Mouse (Mus musculus) embryonic facial prominence, embryonic 10.5 days (tissue): ENCODE results near the gene Zfp52. TPM values are rescaled to one million over a fixed set of nuclear protein-coding genes. Genes with fewer than 3 reads are reported as not detected.
A peak's percentile ranks its signal among the peaks of the same experiment; 100 is the strongest.

Experiments used
- DNase-seq: peaks from one replicate; pipeline ENCODE4 v3.0.0-alpha.2; 2017; ENCODE audit warnings: low spot score
- H3K27ac ChIP-seq: fragments of 300-500 bp; sonication (generic); replicated peaks from 2 replicates; pipeline ENCODE4 v1.5.1; 2016; ENCODE audit warnings: mild to moderate bottlenecking
- H3K27me3 ChIP-seq: fragments of 300-500 bp; sonication (generic); replicated peaks from 2 replicates; pipeline ENCODE4 v1.6.1; 2016; ENCODE audit warnings: low read depth, mild to moderate bottlenecking; ENCODE audit not compliant: poor library complexity, severe bottlenecking
- H3K36me3 ChIP-seq: fragments of 300-500 bp; sonication (generic); replicated peaks from 2 replicates; pipeline ENCODE4 v1.6.1; 2016; ENCODE audit warnings: mild to moderate bottlenecking, moderate library complexity
- H3K4me1 ChIP-seq: fragments of 300-500 bp; sonication (generic); 2 replicates; pipeline ENCODE4 v1.6.1; 2016
- H3K4me3 ChIP-seq: fragments of 300-500 bp; sonication (generic); 2 replicates; pipeline ENCODE4 v1.5.1; 2016; ENCODE audit warnings: mild to moderate bottlenecking, moderate library complexity
- H3K9me3 ChIP-seq: fragments of 300-500 bp; sonication (generic); 2 replicates; pipeline ENCODE4 v1.6.1; 2016; ENCODE audit warnings: mild to moderate bottlenecking
- WGBS: fragments of 180-500 bp; shearing (Covaris S2); methylation state at CpG from one replicate; pipeline ENCODE4 v1.1.7; 2016; 5-methylcytosine and 5-hydroxymethylcytosine counted together
- polyA plus RNA-seq: library from polyadenylated mRNA; unstranded; fragments of >200 nt; fragmentation: Nextera tagmentation; extraction: Ambion mirVana; gene quantifications from 2 replicates; pipeline ENCODE4 v1.2.1, GENCODE M21; 2016

Zfp52 gene
- 2.8 and 3.0 TPM in 2 replicates for polyA plus RNA-seq

DNA sequence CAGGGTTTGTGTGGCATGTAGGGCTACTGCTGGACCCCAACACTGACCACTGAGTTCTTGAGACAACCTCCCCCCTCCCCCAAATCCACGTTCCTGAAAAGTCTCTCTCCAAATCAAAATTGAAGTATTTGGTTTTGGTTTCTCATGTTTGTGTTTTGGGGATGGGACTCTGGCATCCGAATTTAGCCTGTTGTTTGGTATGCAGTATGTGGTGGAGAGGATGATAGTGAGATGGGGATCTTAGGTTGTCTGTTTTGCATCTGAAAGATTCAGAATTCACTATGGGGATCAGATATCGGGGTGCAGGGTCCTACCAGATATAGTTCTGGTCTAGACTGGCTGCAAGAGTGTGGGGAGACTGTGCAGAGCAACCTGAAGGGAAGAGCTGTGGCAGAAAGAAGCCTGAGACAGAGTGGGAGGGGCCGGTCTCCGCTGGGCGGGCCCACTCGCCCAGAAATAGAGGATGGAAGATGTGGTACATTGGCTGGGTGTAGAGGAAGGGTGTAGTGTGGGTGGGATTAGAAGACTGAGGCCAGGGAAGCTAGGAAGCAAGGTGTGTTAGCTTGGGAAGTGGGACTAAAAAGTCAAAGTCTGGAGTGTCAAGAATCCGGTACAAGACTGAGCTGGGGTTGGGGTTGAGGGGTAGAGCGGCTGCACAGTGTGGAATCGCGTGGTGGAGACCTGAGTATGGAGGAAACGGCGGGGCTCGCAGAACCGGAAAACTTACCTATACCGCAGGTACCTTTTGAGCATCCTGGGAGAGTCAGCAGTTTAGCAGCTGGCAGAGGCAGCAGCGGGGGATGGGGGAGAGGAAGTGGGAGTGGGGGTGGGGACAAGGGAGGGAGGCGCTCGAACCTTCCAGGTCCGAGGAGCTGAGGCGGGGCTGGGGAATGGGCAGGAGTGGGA is at the start of gene Zfp52:
TSS of gene Zfp52 (plus strand) at position 444 of the 906 bp plus-strand sequence.
- H3K4me1 ChIP-seq, result peaks cover 28% of the 10 kb centered on the region
- H3K4me3 ChIP-seq, result peak within 1 kb of the TSS; percentile 62
- H3K9me3 ChIP-seq, result no peaks in the 10 kb centered on the region
- peak; percentile 70 for DNase-seq
- H3K27me3 ChIP-seq, result no peaks in the 10 kb centered on the region
- WGBS, result 4% methylated on average over 21 of the region's 21 CpGs
- peak within 1 kb of the TSS; percentile 55 for H3K27ac ChIP-seq
- H3K36me3 ChIP-seq, result no peaks in the 10 kb centered on the region

GRCm38 (mm10) chr17:21488760-21489499 is 46.4 kb upstream of the Zfp52 start, which contains the start of gene Zfp53:
Zfp53 (plus strand) TSS chr17:21488998.
- peak within 1 kb of the TSS; percentile 83 for H3K27ac ChIP-seq
- WGBS, result 1% methylated on average over 34 of the region's 34 CpGs
- H3K4me1 ChIP-seq, result peaks cover 7% of the 10 kb centered on the region
- no peaks in the 10 kb centered on the region for H3K9me3 ChIP-seq
- H3K36me3 ChIP-seq, result peaks cover 8% of the 10 kb centered on the region
- peak; percentile 87 for DNase-seq
- peak within 1 kb of the TSS; percentile 75 for H3K4me3 ChIP-seq
- no peaks in the 10 kb centered on the region for H3K27me3 ChIP-seq

DNA sequence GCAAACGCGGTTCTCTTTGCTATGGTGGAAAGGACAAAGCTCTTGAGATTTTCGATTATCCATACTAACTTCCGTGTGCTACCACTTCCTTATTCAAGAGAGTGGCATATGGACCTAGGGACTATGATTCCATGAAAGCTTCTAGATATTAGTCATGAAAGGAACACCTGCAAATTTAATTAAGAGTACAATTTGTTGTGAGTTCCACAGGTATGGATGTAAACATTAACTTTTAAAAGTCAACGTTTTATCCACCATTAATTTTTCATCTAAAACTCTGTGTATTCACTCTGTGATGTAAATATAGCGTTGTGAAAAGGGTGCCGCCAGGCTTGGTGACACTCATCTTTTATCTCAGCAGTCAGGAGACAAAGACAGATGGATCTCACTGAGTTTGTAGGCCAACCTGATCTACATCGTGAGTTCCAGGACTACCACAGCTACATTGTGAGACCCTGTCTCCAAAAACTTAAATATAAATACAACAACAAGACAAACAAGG is 45.8 kb upstream of the Zfp52 start:
- Histone ChIP-seq H3K27ac (peak overlapping the region; percentile 83), H3K27me3 (no peaks in the 10 kb centered on the region), H3K9me3 (no peaks in the 10 kb centered on the region), H3K36me3 (peaks cover 11% of the 10 kb centered on the region), H3K4me1 (peaks cover 7% of the 10 kb centered on the region), H3K4me3 (peak overlapping the region; percentile 75)
- DNase-seq, result no peak
- 26% methylated on average over 8 of the region's 8 CpGs for WGBS

- Histone ChIP-seq H3K27ac (no peak overlapping the region), H3K4me3 (no peak overlapping the region), H3K4me1 (no peaks in the 10 kb centered on the region), H3K9me3 (no peaks in the 10 kb centered on the region; the same call in 1 of the 2 replicates), H3K27me3 (no peaks in the 10 kb centered on the region), H3K36me3 (peaks cover 19% of the 10 kb centered on the region)
- DNase-seq, result no peak
- 84% methylated on average over 1 of the region's 1 CpGs for WGBS
Measured at GRCm38 (mm10) chr17:21501365-21501764, 34.0 kb upstream of the Zfp52 start.

- 90% methylated on average over 1 of the region's 1 CpGs for WGBS
- Histone ChIP-seq H3K27ac (no peak overlapping the region), H3K4me3 (no peak overlapping the region), H3K9me3 (no peaks in the 10 kb centered on the region), H3K36me3 (peaks cover 27% of the 10 kb centered on the region), H3K27me3 (no peaks in the 10 kb centered on the region), H3K4me1 (no peaks in the 10 kb centered on the region)
- no peak for DNase-seq
Measured at GRCm38 (mm10) chr17:21504524-21504923, 30.8 kb upstream of the Zfp52 start.

GRCm38 (mm10) chr17:21506258-21506657 is 29.1 kb upstream of the Zfp52 start:
- no peak for DNase-seq
- Histone ChIP-seq H3K27me3 (no peaks in the 10 kb centered on the region), H3K4me3 (no peak overlapping the region), H3K27ac (no peak overlapping the region), H3K4me1 (no peaks in the 10 kb centered on the region), H3K9me3 (no peaks in the 10 kb centered on the region), H3K36me3 (peaks cover 36% of the 10 kb centered on the region)
- WGBS, result 95% methylated on average over 3 of the region's 3 CpGs

GRCm38 (mm10) chr17:21509756-21510155 is 25.6 kb upstream of the Zfp52 start:
- Histone ChIP-seq H3K27ac (no peak overlapping the region), H3K27me3 (no peaks in the 10 kb centered on the region), H3K4me1 (no peaks in the 10 kb centered on the region), H3K9me3 (no peaks in the 10 kb centered on the region), H3K36me3 (peaks cover 37% of the 10 kb centered on the region), H3K4me3 (no peak overlapping the region)
- DNase-seq, result no peak

DNA sequence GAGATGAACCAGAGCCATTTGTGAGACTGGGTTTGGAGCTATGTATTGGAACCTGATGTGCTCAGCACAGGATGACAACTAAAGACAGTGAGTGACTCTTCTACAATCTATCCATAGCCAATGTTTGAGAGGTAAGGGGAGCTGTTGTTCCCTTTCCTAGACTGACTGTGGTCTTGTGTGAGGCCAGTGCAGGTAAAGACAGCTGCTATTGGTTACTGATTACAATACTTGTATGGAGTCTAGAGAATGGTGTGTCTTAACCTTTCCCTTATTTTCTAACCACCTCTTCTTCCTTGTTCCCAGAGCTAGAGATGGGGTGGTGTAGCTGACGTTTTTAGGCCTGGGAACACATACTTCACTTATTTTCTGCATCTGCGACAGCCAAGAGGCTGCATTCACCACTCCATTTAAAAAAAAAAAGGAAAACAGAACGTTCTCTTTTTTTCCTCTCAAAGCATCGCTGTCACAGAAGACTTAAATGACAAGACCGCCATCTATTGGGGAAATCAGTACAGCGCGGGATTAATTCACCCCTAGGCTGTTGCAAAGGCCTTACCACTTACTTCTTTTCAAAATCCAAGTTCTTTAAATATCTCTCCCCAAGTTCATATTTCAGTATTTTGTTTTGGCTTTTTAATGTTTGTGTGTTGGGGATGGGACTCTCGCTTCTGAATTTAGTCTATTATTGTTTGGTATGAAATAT is 19.8 kb upstream of the Zfp52 start:
- Histone ChIP-seq H3K4me3 (peak overlapping the region; percentile 68), H3K27me3 (no peaks in the 10 kb centered on the region), H3K27ac (peak overlapping the region; percentile 91), H3K36me3 (peaks cover 8% of the 10 kb centered on the region; the same call in 1 of the 2 replicates), H3K4me1 (peaks cover 12% of the 10 kb centered on the region), H3K9me3 (no peaks in the 10 kb centered on the region)
- 3% methylated on average over 8 of the region's 8 CpGs for WGBS
- DNase-seq, result peak; percentile 63

DNA sequence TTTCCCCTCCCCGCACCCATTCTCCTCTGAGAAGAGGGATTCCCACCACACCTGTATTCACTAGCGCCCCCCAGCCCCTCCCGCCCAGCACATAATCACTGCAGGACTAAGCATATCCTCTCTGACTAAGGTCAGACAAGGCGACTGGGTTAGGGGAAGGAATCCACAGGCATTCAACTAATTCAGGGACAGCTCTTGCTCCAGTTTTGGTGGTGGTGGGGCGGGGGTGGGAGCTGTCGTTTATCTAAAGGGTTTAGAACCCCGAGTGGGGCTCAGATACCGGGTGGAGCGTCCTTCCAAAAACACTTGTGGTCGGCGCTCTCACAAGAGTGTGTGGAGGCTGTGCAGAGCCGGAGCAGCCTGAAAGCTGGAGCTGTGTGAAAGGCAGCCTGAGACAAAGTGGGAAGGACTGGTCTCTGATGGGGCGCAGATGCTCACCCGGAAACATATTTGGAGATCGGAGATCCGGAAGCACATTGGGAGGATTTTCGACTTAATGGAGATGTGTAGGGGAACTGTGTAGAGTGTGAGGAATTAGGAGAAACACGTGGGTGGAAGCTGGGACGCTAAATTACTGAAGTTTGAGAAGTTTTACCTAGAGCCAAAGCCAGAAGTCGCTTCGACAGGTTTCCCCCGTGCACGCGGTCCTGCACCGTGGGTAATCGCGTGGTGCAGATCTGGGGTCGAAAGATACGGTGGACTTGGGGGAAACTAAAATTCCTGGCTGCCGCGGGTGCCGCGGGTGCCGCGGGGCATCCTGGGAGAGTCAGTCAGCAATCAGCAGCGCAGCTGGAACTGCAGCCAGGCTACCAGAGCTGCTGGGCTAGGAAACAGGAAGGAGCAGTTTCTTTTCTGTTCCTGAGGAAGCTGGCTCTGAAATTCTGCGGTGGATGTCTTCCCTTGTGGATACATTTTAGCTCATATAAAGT is 18.9 kb upstream of the Zfp52 start:
- H3K27me3 ChIP-seq, result no peaks in the 10 kb centered on the region
- DNase-seq, result peak; percentile 88
- H3K4me1 ChIP-seq, result peaks cover 12% of the 10 kb centered on the region
- under 1% methylated on average over 37 of the region's 37 CpGs for WGBS
- H3K4me3 ChIP-seq, result peak overlapping the region; percentile 68
- peak overlapping the region; percentile 91 for H3K27ac ChIP-seq
- no peaks in the 10 kb centered on the region for H3K9me3 ChIP-seq
- no peaks in the 10 kb centered on the region; the same call in 1 of the 2 replicates for H3K36me3 ChIP-seq

- H3K27me3 ChIP-seq, result no peaks in the 10 kb centered on the region
Measured at GRCm38 (mm10) chr17:21517130-21517671, 18.1 kb upstream of the Zfp52 start.

GRCm38 (mm10) chr17:21526270-21526669 is 9.1 kb upstream of the Zfp52 start:
- Histone ChIP-seq H3K27ac (no peak overlapping the region), H3K9me3 (no peaks in the 10 kb centered on the region), H3K36me3 (no peaks in the 10 kb centered on the region), H3K4me3 (no peak overlapping the region), H3K4me1 (no peaks in the 10 kb centered on the region), H3K27me3 (no peaks in the 10 kb centered on the region)
- no peak for DNase-seq

More at GRCm38 (mm10) chr17:21517130-21517671, 18.1 kb upstream of the Zfp52 start:
- H3K9me3 ChIP-seq, result no peaks in the 10 kb centered on the region
- peak overlapping the region; percentile 91 for H3K27ac ChIP-seq
- H3K4me3 ChIP-seq, result peak overlapping the region; percentile 68
- H3K4me1 ChIP-seq, result peaks cover 12% of the 10 kb centered on the region
- WGBS, result 50% methylated on average over 4 of the region's 4 CpGs
- no peaks in the 10 kb centered on the region; the same call in 1 of the 2 replicates for H3K36me3 ChIP-seq
- DNase-seq, result no peak
